14 mouse cellular contexts compared by ENCODE assay signal in genomic region chr12:110214833-110215232, GRCm38 (mm10).
A peak's percentile ranks its signal among the peaks of the same experiment; 100 is the strongest.
DNase-seq lines count a peak whose midpoint lies in the region; ATAC-seq lines count a peak whose summit lies in the region.
"Had no signal": no experiment of that assay in that cellular context is flagged by ENCODE, and none has a peak within 500 bp of the region (broad histone marks: within the 10 kb centered on the region; RNA-seq: fewer than 3 reads in every experiment).

No protein-coding gene starts in this region.

- peak; percentile 8 for DNase-seq in hindbrain, embryonic 10.5 days (ENCODE audit: low spot score)
- peak; percentile 68 for DNase-seq in 3T3-L1 (ENCODE audit: low read depth, low spot score)
- DNase-seq in kidney, postnatal 36 days, result peak; percentile 47 to 56
- DNase-seq in left cerebral cortex, adult 18-20 months (ENCODE audit: low spot score in 2 of 2), result no peak
- DNase-seq: cerebellum, adult 18-20 months; embryo, embryonic 11 days; heart, adult 2 months; thymus, postnatal 36 days had no signal

- 47% methylated on average over 8 of the region's 8 CpGs for WGBS in hindbrain, embryonic 10.5 days
- 32% methylated on average over 8 of the region's 8 CpGs for WGBS in hindbrain, embryonic 16.5 days
- 44% methylated on average over 8 of the region's 8 CpGs for WGBS in hindbrain, embryonic 13.5 days

- H3K9ac ChIP-seq in hindbrain, embryonic 16.5 days (ENCODE audit: low read depth, low read length), result no peak overlapping the region
- no peak overlapping the region for H3K9ac ChIP-seq in hindbrain, embryonic 13.5 days
- H3K9ac ChIP-seq: liver, embryonic 12.5 days had no signal

- H3K27ac ChIP-seq in hindbrain, embryonic 10.5 days, result peak overlapping the region; percentile 50; the same call in 1 of the 2 replicates
- no peak overlapping the region for H3K27ac ChIP-seq in hindbrain, embryonic 16.5 days (ENCODE audit: low read depth, low read length)
- H3K27ac ChIP-seq in hindbrain, embryonic 13.5 days, result no peak overlapping the region
- H3K27ac ChIP-seq: heart, adult 2 months; liver, embryonic 12.5 days had no signal

- H3K4me3 ChIP-seq in hindbrain, embryonic 10.5 days, result no peak overlapping the region
- H3K4me3 ChIP-seq in hindbrain, embryonic 16.5 days (ENCODE audit: low read length), result no peak overlapping the region
- H3K4me3 ChIP-seq in hindbrain, embryonic 13.5 days, result no peak overlapping the region
- H3K4me3 ChIP-seq: heart, adult 2 months; liver, embryonic 12.5 days had no signal

- H3K4me1 ChIP-seq in hindbrain, embryonic 10.5 days (replicated peaks), result peaks cover 18% of the 10 kb centered on the region
- no peaks in the 10 kb centered on the region for H3K4me1 ChIP-seq in hindbrain, embryonic 16.5 days (ENCODE audit: control insufficient read depth, insufficient read depth, low read depth, low read length)
- peaks cover 8% of the 10 kb centered on the region for H3K4me1 ChIP-seq in hindbrain, embryonic 13.5 days (replicated peaks)

- no peak for ATAC-seq in hindbrain, embryonic 16.5 days
- peak; percentile 73 for ATAC-seq in granulocyte monocyte progenitor cell, adult 5-6 weeks (replicated peaks; ENCODE audit: poor library complexity, severe bottlenecking)
- no peak for ATAC-seq in hindbrain, embryonic 13.5 days (ENCODE audit: low FRiP score)
- no peak for ATAC-seq in erythroid progenitor cell, adult 5-6 weeks (replicated peaks; ENCODE audit: low FRiP score, poor library complexity, severe bottlenecking)
- ATAC-seq: activated CD4-positive, CD25-positive, alpha-beta regulatory T cell, adult 4 months; liver, embryonic 12.5 days had no signal

- no peak overlapping the region for H3K4me2 ChIP-seq in hindbrain, embryonic 16.5 days (ENCODE audit: low read length)
- no peak overlapping the region for H3K4me2 ChIP-seq in hindbrain, embryonic 13.5 days
- H3K4me2 ChIP-seq: liver, embryonic 12.5 days had no signal

- H3K27me3 ChIP-seq in hindbrain, embryonic 10.5 days (ENCODE audit: insufficient read depth, poor library complexity, severe bottlenecking), result no peaks in the 10 kb centered on the region
- H3K27me3 ChIP-seq in hindbrain, embryonic 16.5 days (replicated peaks; ENCODE audit: control insufficient read depth, insufficient read depth, low read length), result no peaks in the 10 kb centered on the region; the same call in 1 of the 2 replicates
- H3K27me3 ChIP-seq in hindbrain, embryonic 13.5 days, result no peaks in the 10 kb centered on the region
- H3K27me3 ChIP-seq: liver, embryonic 12.5 days had no signal

- no peaks in the 10 kb centered on the region for H3K9me3 ChIP-seq in hindbrain, embryonic 10.5 days
- H3K9me3 ChIP-seq in hindbrain, embryonic 16.5 days (ENCODE audit: control insufficient read depth, low read length), result no peaks in the 10 kb centered on the region
- no peaks in the 10 kb centered on the region for H3K9me3 ChIP-seq in hindbrain, embryonic 13.5 days
- H3K9me3 ChIP-seq: liver, embryonic 12.5 days had no signal

- H3K36me3 ChIP-seq in hindbrain, embryonic 10.5 days, result no peaks in the 10 kb centered on the region
- H3K36me3 ChIP-seq in hindbrain, embryonic 16.5 days (ENCODE audit: control insufficient read depth, insufficient read depth, low read length), result no peaks in the 10 kb centered on the region
- no peaks in the 10 kb centered on the region for H3K36me3 ChIP-seq in hindbrain, embryonic 13.5 days
- H3K36me3 ChIP-seq: liver, embryonic 12.5 days had no signal

Comparison
In these comparisons a context has a peak if more than half of its experiments do, and no peak if none do; other contexts are left out.
1. DNase-seq: peak in hindbrain, embryonic 10.5 days (single experiment), 3T3-L1 (single experiment) and kidney, postnatal 36 days (2 of 2); none in left cerebral cortex, adult 18-20 months (0 of 2).